Mouse (Mus musculus) mouse embryonic stem cell (cell line): ENCODE measurements around the gene Tirap.

Experiments used
- in situ Hi-C, 2 experiments: fragments of 300-500 bp; cut with MboI; formaldehyde crosslinking; loops; 1 replicate in 1 of 2; 3 replicates in 1 of 2; pipeline ENCODE4 v1.14.3; 2019 to 2020; ENCODE audit warnings: low sequenced_read_pairs in 2 of 2, low pct_unique_long_range_greater_than_20kb in 1 of 2, mixed read lengths in 1 of 2; ENCODE audit not compliant: unreplicated experiment in 1 of 2

The Tirap gene

DNA sequence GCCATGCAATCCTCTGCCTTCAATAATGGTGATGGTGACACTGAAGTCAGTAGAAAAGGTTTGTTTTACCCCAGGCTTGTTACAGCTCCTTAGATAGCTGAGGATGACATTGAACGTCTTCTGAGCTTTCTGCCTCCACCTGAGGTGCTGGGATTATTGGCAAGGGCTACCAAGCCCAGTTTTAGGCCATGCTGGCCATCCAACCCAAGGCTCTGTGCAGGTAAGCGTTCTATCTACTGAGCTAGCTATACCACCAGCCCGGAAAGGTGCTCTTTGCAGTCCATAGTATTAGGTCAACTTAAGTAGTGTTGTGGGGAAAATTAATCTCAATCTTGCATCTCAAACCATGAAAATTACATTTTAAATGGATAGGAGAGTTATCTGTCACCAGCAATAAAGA is 2.5 kb downstream of the Tirap start:
- in situ Hi-C loops: no loop called here

GRCm38 (mm10) chr9:35194048-35194447 is 6.0 kb downstream of the Tirap start:
- in situ Hi-C loops: no loop called here

- in situ Hi-C loops: no loop called here
Observed at GRCm38 (mm10) chr9:35192983-35193542, 7.0 kb downstream of the Tirap start.

- in situ Hi-C loops: no loop called here
Observed at GRCm38 (mm10) chr9:35188700-35189099, 11.4 kb downstream of the Tirap start.

- in situ Hi-C loops: no loop called here
Observed at GRCm38 (mm10) chr9:35187351-35187903, 12.7 kb downstream of the Tirap start.

GRCm38 (mm10) chr9:35186430-35186829 is 13.7 kb downstream of the Tirap start:
- in situ Hi-C loops: no loop called here

- in situ Hi-C loops: no loop called here
Observed at GRCm38 (mm10) chr9:35183359-35183758, 16.7 kb downstream of the Tirap start.

DNA sequence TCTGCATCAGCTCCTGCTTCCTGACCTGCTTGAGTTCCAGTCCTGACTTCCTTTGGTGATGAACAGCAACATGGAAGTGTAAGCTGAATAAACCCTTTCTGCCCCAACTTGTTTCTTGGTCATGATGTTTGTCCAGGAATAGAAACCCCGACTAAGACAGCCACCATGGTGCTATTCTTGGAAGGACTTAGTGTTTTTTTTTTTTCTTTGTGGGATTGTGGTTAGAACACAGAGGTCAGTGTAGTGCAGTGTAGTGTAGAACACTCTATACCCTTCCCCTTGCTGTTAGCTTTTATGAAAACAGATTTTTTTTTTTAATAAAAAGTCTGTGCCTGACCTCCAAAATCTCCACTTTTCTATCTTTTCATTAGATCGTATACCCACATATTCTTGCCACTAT is 17.3 kb downstream of the Tirap start:
- in situ Hi-C loops: no loop called here

GRCm38 (mm10) chr9:35176124-35176659 is 23.9 kb downstream of the Tirap start:
- in situ Hi-C loops: no loop called here

- in situ Hi-C loops: no loop called here
Observed at GRCm38 (mm10) chr9:35175251-35176123, 24.6 kb downstream of the Tirap start, which contains the start of gene Dcps. TSS of gene Dcps (minus strand) at chr9:35176061.

- in situ Hi-C loops: loop anchor here (25.0 kb wide), 3 partner anchors 136 to 686 kb away; partner anchors contain the start of gene Kirrel3 (in 1 of the 2)
Observed at GRCm38 (mm10) chr9:35173331-35173730, 26.8 kb downstream of the Tirap start.

DNA sequence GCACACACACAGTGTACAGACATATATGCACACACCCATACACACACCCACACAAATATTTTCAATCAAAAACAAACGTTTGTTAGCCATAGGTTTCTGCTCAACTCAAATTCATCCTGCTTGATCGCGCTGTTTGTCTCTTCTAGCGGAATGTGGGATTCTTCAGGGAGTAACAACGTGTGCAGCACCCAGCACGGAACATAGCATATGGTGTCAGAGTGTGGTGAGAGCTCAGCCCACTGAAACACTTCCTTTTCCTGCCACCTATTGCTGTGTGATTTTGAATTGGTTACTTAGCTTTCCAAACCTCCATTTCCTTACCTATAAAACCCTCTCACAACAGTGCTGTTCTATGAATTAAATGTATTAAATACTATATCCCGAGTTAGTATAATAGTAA is 30.0 kb downstream of the Tirap start:
- in situ Hi-C loops: loop anchor here (25.0 kb wide), 3 partner anchors 133 to 683 kb away; partner anchors contain the start of gene Kirrel3 (in 1 of the 2)

GRCm38 (mm10) chr9:35166798-35167635 is 33.1 kb downstream of the Tirap start:
- in situ Hi-C loops: loop anchor here (25.0 kb wide), 3 partner anchors 130 to 680 kb away; partner anchors contain the start of gene Kirrel3 (in 1 of the 2)

DNA sequence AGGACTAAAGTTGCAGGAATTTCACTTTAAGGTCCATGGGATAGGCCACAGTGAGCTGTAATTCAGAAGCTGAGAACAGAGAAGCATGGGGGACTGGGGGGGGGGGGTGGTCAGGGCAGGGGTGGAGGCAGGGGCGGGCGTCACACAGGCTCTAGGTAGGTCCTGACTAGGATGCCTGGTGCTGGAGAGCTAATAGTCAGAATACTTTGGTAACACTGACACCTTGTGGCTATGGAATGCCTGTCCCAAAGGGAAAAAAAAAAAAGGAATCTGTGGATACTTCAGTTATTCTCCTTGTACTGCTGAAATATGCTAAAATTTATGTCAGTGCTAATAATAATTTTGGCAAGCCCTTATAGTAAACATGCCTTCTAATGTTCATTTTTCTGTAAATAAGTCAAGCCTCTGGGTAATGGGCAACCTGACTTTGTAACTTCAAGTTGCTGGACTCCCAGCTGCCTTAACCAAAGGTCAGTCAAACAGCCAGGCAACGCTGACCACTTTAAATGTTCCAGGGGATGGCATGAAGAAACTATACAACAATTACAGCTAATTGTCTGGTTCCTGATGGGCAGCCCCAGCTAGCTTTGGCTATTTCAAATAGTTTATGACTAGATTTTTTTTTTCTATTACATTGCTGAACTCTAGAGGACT is 33.8 kb downstream of the Tirap start:
- in situ Hi-C loops: loop anchor here (25.0 kb wide), 3 partner anchors 129 to 679 kb away; partner anchors contain the start of gene Kirrel3 (in 1 of the 2)

DNA sequence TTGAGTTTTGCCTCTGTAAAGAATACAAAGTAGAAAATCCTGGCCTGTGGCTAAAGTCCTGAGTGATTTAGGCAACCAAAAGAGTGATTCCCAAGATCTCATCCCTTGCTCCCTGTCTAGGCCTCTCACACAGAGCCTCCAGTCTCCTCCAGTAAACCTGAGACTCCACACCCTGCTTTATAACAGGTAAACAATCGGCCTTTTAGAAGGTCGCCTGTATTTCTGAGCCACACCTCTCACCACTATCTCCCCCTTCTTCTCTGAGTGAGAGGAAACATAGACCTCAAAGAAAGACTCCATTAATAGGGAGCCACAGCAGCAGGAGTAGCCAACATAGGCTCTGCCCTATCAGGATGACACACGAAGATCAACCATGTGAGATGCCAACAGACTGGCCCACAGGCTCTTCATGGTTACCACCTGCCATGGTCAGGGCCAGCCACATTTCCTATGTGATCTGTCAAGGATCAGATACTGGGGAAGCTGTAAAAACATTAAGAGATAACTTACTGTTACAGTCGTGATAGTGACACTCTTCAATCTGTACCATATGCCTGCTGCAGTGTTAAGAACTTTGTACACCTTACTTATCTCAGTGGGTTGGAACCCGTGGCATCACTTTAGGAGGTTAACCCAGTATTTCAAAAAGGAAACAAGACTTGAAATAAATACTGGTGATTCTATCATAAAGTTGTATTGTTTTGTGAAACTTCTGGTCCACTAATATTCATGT is 35.8 kb downstream of the Tirap start:
- in situ Hi-C loops: loop anchor here (25.0 kb wide), 3 partner anchors 127 to 677 kb away; partner anchors contain the start of gene Kirrel3 (in 1 of the 2)

- in situ Hi-C loops: loop anchor here (25.0 kb wide), 3 partner anchors 126 to 676 kb away; partner anchors contain the start of gene Kirrel3 (in 1 of the 2)
Observed at GRCm38 (mm10) chr9:35163011-35163690, 36.9 kb downstream of the Tirap start.
